Mouse (Mus musculus) mouse trophoblast stem cell (cell line): ENCODE results near the gene Cfap73.

Experiments
- in situ Hi-C, 2 experiments: fragments of 300-500 bp; cut with MseI, MboI; formaldehyde crosslinking; loops; 2 replicates in 1 of 2; 3 replicates in 1 of 2; pipeline ENCODE4 v1.15.1; 2025

The Cfap73 gene

DNA sequence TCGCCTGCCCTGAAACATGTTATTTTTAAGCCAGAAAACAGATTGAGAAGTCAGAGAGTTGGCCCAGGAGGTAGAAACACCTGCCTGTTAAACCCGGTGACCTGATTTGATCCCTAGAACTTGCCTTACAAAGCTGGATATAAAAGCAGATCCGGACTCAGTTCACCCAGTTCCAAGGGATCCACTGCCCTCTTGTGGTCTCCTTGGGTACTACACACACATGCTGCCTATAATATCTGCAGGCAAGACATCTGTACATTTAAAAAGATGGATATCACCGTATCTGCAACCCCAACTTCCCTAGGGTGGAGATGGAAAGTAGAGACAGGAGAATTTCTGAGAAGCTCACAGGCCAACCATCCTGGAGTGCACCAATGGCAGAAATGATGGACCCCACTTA lies 18.1 kb downstream of the Cfap73 start:
- in situ Hi-C loops, result loop anchor here in 1 of 2 experiments (5.0 kb wide), 1 partner anchor 56 kb away; no protein-coding TSS in a partner anchor

GRCm38 (mm10) chr5:120612822-120613604 lies 21.0 kb downstream of the Cfap73 start:
- in situ Hi-C loops, result no loop called here

GRCm38 (mm10) chr5:120612442-120612821 lies 21.6 kb downstream of the Cfap73 start, which contains the start of the genes Rita1 and Ddx54:
Gene Rita1, minus strand, starts transcription at chr5:120612589.
Gene Ddx54, plus strand, starts transcription at chr5:120612739.
- in situ Hi-C loops, result no loop called here

DNA sequence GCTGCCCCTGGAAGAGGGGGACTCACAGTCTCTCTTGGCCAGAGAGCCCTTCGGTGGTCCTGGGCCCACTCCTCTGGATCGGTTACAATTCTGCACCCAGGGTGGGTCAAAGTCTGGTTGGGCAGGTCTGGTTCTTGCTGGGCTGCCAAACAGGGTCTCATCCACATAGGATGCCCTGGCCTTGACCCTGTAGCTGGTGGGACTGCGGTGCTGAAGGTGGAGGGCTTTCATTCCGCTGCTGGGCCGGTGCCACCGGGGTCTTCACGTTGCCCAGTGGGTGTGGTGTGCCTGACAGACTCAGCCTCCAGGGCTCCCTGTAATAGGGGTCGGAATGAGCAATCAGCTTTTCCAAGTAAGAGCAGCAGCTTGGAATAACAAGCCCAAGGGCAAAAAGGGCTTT lies 22.6 kb downstream of the Cfap73 start:
- in situ Hi-C loops, result no loop called here

DNA sequence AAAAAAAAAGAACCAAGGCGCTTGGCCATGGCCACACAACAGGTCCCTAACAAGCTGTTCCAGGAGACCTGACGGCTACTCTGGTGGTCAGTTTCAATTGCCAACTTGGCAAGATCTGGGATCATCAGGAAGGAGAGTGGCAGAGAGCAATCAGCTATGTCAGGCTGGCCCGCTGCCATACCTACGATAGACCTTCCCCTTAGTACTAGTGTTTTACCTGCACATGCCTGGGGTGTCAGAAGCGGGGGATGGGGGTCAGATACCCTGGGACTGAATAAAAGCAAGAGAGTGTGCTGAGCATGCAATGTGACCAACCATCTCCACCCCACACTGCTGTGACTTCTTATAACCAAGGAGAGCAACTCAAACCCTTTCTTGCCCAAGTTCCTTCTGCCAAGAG lies 23.1 kb downstream of the Cfap73 start:
- in situ Hi-C loops, result no loop called here

GRCm38 (mm10) chr5:120609246-120609775 lies 24.7 kb downstream of the Cfap73 start:
- in situ Hi-C loops, result loop anchor here in 1 of 2 experiments (5.0 kb wide), 1 partner anchor 97 kb away; the partner anchor contains the start of gene Slc8b1

DNA sequence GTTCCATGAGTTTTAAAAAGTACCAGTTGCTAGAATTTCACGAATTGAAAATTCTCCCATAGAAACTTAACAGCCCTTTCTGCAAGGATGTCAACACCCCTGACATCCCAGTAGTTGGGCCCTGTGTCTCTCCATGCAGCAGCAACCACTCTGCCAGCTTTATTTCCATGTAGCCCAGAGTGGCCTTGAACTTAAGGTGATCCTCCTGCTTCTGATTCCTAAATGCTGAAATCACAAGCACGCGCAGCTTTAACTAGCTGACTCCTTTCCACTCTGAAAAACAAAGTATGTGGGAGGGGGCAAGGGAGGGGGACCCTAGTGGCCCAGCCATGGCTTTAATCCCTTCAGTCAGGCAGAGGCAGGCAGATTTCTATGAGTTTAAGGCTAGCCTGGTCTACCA lies 26.7 kb downstream of the Cfap73 start:
- in situ Hi-C loops, result loop anchor here in 1 of 2 experiments (5.0 kb wide), 1 partner anchor 95 kb away; the partner anchor contains the start of gene Slc8b1

DNA sequence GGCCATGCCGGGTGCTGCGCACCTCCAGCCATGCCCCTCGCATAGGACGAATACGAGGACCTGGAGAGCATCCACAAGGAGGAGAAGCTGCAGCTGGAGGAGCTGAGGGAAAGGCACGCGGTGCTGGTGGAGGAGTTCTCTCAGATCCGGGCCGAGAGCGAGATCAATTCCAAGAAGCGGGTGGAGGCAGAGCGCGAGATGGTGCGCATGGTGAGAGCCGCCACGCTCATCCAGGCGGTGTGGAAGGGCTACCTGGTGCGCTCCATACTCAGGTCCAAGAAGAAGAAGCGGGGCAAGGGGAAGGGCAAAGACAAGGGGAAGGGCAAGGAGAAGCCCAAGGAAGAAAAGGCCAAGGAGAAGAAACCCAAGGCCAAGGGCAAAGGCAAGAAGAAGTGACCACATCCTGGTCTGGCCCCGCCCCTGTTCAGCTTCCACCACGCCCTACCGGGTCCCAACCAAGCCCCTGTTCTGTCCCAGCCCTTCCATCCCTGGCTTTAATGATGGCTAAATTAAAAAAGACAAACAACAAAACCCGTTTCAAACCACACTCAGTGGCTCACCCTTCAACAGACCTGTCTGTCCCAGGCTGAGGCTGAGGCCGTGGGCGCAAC lies 27.3 kb downstream of the Cfap73 start:
- in situ Hi-C loops, result loop anchor here in 1 of 2 experiments (5.0 kb wide), 1 partner anchor 94 kb away; the partner anchor contains the start of gene Slc8b1

- in situ Hi-C loops, result loop anchor here in 1 of 2 experiments (5.0 kb wide), 1 partner anchor 93 kb away; the partner anchor contains the start of gene Slc8b1
These were observed 28.3 kb downstream of the Cfap73 start for GRCm38 (mm10) chr5:120605688-120606087.

DNA sequence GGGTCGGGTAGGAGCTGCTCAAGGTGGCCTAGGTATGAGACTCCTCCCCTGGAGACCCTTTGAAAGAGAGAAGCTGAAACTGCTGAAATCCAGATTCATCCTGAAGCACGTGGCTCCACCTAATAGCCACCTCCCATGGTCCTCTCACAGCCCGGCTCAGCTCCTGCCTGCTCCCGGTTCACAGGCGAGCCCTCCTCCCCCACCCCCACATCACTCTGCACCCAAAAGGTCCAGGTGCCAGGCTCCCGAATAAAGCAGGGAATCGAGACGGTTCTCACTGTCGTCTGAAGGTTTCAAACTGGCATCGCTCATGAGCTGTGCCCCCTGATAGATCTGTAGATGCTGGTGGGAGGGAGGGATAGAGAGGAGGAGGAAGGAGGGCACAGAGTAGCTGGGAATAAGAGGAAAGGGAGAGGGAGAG lies 28.8 kb downstream of the Cfap73 start:
- in situ Hi-C loops, result loop anchor here in 1 of 2 experiments (5.0 kb wide), 1 partner anchor 93 kb away; the partner anchor contains the start of gene Slc8b1

DNA sequence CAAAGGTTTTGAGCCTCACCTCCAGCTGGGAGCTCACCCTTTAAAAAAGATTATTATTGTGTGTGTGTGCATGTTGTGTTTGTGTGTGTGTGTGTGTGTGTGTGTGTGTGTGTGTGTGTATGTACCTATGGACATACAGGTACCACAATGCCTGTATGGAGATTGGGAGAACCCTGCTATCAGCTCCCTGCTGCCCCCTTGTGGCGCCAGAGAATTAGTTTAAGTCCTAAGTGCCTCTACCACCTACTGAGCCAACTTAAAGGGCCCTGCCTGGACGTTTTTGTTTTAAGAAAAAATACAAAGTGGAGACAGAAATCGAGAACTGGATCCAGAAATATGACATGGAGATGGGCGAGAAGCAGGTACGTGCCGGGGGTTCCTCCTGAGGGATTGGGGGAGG lies 29.2 kb downstream of the Cfap73 start:
- in situ Hi-C loops, result loop anchor here in 1 of 2 experiments (5.0 kb wide), 1 partner anchor 93 kb away; the partner anchor contains the start of gene Slc8b1

DNA sequence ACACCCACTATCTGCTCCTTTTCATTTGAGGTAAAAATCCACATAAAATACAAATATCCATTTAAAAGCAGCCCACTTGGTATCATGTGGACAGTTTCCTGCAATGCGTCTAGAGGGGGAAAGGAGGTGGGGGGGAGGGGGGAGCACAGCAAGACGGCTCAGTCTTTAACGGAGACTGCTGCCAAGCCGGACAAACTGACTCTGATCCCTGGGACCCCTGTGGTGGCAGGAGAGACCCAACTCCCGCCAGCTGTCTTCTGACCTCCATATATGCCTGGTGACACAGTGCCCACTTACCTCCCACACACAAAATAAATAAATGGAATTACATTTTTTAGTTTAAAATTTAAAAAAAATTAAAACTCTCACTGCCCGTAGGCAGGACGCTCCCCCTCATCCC lies 30.5 kb downstream of the Cfap73 start:
- in situ Hi-C loops, result no loop called here

GRCm38 (mm10) chr5:120602210-120602609 lies 31.8 kb downstream of the Cfap73 start:
- in situ Hi-C loops, result no loop called here

- in situ Hi-C loops, result no loop called here
These were observed 32.9 kb downstream of the Cfap73 start for GRCm38 (mm10) chr5:120600946-120601668.

GRCm38 (mm10) chr5:120599625-120600024 lies 34.4 kb downstream of the Cfap73 start:
- in situ Hi-C loops, result loop anchor here in 1 of 2 experiments (5.0 kb wide), 1 partner anchor 92 kb away; no protein-coding TSS in a partner anchor

DNA sequence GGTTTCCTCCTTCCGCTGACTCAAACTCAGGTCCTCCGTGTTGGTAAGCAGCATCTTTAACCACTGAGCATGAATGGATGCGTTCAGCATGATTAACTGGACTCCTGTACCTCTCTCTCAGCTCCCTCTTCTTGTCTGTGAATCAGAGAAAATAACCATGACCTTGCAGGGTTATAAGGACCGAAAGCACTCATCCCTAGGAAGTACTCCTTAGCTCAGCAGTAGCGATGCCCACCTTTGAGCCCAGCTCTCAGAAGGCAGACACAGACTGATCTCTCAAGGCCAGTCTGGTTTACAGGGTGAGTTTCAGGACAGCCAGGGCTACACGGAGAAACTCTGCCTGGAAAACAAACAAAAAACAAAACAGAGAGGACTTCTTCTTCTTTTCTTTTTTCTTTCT lies 39.5 kb downstream of the Cfap73 start:
- in situ Hi-C loops, result no loop called here

- in situ Hi-C loops, result no loop called here
These were observed 41.9 kb downstream of the Cfap73 start for GRCm38 (mm10) chr5:120592141-120592540.

GRCm38 (mm10) chr5:120590356-120591010 lies 43.6 kb downstream of the Cfap73 start:
- in situ Hi-C loops, result no loop called here

DNA sequence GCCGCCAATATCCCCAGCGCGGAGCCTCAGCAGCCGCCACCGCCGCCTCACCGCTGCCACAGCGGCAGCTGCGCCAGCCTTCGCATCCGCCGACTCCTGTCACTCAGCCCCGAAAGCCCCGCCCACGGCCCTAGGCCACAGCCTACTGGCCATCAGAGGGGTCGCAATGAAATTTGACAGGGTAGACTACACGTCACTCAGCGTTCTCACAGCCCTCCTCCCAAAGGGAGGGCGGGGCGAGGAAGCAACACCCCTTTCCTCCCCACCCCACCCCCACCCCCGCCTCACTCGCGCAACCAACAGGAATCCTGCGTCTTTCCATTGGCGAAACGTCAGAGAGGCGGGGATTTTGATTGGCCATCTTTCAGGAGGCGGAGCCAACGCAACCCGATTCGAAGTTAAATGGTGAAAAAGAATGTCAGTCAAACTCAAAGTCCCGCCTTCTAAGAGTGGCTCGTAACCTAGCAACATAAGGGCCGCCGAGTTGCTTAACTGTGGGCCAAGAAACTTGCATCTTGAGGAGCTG lies 45.4 kb downstream of the Cfap73 start, which contains the start of the genes Tpcn1 and Iqcd:
TSS of gene Tpcn1 (minus strand) at position 105 of the 526 bp plus-strand sequence.
TSS of gene Iqcd (plus strand) at position 448 of the 526 bp plus-strand sequence.
- in situ Hi-C loops, result no loop called here

DNA sequence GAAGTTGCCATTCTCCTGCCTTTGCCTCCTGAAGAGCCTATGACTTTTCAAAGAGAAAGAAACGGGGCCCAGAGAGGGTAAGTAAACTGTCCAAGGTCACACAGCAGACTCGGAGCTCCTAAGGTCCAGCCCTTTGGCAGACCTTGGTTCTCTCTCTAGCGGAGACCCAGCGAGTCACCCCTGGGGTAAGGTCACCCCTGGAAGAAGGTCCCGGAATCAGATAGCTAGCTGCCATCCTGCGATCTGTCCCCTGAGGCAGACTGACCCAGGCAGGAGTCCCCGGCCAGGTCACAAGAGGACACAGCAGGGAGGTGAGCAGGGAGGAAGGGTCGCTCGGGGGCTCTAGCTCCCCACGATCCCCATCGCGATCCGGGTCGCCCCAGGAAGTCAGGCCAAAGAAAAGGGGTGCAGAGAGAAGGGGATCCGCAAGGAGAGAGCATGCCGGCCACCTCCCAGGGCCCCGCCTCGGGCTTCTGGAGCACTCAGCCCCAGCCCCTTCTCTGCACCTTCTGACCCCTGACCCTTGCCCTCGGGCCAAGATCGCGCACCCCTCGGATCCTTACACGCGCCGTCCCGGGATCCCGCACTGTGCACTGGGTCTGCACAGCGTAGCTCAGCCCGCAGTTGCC lies 46.0 kb downstream of the Cfap73 start:
- in situ Hi-C loops, result no loop called here
